Mouse (Mus musculus): Measurements from ENCODE around the gene Ppp1r15b.

The Ppp1r15b gene

DNA sequence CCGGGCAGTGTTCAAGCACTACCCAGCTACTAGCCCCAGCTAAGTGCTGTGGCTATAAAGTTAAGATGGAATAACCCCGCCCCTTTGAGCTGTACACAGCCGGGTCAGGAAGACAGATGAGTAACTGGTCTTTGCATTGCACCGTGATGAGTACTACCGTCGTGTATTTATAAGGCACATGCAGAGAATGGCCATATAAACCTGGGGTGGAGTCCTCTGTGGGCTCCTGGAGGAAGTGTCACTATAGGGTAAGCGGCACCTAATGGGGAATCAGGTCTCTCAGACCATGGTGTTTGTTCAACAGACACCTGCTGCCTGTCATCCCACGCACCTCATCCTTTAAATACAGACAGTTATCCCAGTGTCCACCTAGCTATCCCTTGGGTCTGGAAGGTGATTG, 32.0 kb downstream of the Ppp1r15b start:
- DNase-seq, result no peak

DNA sequence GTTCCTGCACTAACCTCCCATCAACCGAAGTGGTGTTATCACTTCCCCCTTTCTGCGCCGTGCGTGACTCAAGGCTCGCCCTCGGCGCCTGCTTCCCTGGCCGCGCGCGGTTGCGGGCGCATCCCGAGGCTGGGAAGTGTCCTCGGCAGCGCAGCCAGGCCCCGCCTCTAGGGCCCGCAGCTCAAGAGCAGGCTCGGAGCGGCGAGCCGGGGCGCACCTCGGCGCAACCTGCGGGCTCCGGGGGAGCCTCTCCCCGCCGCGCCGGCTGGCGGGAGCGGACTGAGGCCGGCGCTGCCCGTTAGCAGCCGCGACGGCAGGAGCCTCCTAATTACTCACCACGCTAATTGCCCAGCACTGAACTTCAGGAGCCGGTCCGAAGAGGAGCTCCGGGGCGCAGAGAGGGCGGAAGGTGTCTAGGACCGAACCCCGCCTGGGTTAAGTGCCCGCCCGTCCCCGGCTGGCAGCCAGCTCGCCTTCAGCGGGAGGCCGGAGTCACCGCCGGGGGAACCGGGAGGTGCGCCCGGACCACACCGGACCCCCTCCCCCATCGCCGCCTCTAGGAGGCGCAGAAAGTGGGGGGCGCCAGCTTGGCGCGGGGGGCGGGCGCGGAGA, 33.0 kb downstream of the Ppp1r15b start, which contains the start of gene Plekha6:
Plekha6 (plus strand) TSS at position 391 of the 612 bp plus-strand sequence.
- peak; percentile 18 for DNase-seq

DNA sequence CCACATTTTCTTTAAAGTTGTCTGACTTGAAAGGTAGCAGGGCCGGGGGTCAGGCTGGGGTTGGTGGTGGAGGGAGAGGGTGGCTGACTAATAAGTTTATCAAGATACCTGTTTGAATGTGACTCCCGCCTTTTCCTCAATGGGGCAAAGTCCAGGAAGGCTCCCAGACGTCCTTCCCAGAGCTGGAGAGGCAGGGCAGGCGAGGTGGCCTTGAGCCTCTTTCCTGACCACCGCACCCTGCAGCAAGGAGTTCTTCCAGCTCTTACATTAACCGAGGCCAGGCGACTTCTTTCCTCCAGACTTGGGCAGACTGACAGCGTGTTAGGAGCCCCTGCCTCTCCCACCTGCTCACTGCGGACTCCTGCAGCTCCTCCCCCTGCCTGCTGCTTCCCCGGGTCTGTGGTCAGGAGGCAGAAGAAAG, 33.7 kb downstream of the Ppp1r15b start:
- DNase-seq, result no peak

DNA sequence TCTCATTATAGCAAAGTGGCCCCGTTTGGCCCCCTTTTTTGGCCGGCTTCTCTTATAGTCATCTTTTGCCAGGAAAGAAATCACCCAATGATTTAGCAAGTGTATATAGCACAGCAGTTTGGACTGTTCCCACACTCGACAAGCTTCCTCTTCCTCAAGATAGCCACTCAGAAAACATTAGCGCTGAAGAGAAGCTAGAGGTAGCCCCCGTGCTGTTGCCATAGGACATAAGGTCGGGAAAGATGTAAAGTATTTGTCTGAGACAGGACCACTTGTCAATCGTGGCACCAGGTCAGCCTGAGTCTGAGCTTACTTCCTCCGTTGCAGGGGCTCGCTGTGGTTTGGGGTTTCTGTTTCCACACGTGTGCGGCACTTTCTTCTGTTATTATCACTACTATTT, 34.2 kb downstream of the Ppp1r15b start:
- no peak for DNase-seq

DNA sequence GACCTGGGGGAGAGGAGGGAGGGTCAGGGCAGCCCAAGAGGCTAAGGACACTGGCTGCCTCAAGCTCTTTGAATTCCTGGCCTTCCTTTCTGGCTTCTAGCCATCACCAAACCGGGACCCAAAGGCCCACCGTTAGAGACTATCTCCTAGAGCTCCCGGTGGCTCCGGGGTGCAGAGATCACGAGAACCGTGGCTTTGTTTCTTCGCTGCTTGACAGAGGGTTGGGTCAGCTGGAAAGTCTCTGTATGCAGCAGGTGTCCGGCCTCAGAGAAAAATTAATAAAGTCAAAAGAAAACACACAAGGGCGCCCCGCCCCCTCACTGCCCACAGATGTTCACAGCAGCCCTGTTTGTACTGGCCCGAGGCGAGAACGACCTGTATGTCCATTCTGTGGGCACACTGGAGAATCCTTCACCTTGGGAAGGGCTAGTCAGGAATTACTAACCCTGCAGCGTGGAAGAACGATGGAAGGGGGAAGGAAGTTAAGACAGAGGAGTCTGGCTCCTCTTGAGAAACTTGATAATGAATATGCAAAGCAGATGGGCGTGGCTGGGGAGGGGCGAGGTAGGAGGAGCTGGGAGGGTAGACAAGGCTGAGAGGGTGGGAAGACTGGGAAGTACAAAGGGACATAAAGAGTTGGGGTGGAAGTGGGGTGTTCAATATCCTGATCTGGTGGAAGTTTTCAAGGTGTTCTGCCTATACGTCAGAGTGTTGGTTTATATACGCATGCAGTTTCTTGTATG, 37.5 kb downstream of the Ppp1r15b start:
- peak; percentile 47 for DNase-seq

DNA sequence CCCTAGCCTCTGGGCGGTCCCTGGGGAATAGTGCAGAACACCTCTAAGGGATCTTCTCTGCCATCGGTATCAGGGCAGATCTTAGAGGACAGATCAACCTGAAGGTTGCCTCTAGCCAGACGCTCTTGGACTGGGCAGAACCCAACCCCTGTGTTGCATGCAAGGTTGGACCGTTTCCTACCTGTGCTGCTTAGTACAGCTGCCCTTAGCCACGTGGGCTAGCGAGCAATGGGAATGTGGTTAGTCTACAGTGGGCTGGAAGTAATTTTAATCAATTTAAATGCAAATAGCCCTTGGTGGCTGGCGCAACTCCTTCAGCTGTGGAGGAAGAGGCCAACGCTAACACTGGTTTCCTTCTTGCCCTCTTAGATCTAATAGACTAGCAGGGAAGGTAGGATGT, 39.3 kb downstream of the Ppp1r15b start:
- no peak for DNase-seq

DNA sequence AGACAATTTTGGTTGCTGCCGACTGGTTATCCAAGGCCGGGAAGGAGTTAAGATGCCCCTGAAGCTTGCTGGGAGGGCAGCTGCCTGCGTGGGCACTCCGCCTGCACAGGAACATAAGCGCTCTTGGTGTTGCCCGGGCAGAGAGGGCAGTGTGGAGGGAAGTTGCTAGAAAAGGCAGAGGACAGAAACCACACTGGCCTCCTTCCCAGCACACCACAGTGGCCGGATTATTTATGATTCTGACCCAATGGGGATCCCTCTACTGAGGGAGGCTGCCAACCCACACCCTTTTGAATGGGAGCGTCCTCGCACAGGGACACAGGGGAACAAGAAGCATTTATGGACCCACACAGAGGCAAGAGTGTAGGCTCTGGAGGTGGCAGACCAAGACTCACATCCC, 40.4 kb downstream of the Ppp1r15b start:
- no peak for DNase-seq

DNA sequence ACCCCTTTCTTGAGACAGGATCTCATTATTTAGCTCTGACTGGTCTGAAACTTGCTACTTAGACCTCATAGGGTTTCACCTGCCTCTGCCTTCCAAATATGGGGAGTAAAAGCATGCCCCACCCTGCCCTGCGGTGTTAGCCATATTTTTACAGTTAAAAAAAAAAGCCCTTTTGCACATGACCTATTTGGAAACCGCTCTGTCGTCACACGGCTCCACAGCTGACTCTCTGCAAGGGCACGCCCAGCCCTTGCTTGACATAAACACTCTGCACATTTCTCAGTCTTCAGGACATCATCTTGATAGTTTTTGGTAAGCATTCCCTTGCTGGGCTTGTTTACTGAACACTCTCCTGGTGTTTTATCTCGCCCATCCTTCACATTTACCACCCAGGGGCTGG, 44.2 kb downstream of the Ppp1r15b start:
- DNase-seq, result no peak

DNA sequence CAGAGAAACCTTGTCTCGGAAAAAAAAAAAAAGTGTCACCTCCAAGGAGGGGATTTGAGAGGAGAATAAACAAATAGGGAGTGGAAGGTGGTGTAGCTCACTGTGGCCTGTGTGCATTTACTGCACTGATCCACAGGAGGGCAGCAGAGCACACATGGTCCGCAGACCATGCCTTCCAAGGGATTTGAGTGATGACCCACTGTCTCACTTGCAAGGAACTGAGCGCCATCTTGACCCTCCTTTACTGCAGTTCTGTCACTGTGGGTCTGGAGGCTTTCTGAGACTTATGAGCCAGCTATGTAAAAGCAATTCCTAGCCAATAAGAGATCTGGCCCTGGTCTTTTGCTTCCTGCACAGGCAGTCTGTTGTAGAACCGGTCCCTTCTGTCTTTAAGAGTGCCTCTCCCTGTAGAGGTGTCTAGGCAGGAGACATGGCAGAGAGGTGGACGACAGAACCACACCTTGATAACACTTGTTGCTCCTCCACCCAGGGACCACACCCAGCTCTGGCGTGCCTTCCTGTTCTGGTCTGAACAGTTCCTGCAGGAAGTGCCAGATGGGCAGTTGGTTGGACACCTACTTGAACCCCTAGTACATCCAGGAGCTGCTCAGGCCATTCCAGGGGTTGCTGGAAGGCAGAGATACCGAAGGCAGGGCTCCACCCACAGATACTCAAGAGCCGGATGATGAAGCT, 46.7 kb downstream of the Ppp1r15b start:
- DNase-seq, result peak; percentile 59

DNA sequence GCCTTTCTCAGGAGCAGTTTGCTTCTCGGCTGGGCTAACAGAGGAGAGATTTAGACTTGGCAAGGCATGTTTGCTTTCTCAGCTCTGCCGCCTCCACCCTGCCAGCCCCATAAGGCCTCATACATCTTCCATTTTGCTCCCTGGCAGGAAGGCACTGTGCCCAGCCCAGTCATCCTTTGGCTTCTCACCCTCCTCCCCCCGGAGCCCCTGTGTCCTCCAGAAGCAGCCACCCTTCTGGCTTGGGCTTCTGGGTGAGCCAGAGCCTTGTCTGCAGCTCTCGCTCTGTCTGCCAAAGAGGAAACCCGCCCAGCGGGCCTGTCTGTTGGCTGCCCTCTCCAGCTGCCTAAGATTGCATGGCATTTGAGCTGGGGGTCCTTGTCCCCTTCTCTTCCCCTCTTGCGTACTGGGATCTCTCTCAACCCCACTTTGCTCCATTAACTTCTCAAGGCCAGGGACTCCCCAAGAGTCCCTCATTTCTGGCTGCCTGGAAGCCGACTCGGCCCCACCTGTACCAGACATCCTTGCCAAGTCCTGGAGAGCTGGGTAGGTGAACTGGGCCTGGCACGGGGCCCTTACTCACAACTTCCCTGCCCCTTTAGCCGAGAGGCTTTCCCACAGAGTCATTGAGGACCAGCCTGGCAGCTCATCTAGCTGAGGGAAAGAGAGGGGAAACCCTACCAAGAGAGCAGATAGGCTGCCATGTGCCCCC, 47.9 kb downstream of the Ppp1r15b start:
- no peak for DNase-seq

DNA sequence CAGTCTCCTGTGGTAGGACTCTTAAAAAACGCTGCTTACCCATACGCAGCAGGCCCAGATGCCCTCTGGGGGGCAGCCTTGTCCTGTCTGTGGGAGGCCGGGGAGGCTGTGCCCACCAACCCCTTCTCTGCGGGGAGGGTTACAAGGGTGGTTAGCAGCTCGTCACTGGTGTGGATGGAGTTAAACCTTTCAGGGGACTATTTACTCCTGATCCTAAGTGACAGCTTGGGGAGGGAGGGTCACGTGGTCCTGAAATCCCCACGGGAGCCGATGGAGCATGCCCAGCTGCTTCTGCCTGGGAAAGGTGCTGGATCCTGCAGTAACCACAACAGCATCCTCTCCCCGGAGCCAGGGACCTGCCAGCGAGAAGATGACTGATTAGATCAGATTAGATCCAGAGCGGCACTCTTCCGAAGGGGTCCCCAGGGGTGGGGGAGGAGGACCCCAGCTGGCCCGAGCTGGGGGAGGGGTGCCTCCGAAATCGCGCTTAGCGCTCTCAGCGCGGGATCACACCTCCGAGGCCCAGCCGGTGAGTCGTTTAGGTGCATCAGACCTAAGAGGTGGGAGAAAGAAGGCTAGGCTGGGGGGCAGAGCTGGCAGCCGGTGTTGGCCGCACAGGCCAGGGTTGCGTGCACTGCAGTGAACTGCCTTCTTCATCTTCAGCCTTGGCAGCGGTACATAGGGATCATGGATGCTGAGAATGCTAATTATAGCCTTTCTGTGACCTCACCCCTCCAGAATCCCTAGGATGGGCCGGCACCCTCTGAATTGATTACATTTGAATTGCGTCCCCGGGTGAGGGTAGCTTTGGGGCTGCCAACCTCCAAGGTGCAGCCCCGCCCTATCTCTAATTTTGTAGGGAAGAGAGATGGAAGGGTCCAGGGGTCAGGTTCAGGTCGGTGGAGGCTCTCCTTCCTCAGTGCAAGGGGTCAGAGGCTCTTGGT, 50.4 kb downstream of the Ppp1r15b start:
- DNase-seq, result peak; percentile 63

DNA sequence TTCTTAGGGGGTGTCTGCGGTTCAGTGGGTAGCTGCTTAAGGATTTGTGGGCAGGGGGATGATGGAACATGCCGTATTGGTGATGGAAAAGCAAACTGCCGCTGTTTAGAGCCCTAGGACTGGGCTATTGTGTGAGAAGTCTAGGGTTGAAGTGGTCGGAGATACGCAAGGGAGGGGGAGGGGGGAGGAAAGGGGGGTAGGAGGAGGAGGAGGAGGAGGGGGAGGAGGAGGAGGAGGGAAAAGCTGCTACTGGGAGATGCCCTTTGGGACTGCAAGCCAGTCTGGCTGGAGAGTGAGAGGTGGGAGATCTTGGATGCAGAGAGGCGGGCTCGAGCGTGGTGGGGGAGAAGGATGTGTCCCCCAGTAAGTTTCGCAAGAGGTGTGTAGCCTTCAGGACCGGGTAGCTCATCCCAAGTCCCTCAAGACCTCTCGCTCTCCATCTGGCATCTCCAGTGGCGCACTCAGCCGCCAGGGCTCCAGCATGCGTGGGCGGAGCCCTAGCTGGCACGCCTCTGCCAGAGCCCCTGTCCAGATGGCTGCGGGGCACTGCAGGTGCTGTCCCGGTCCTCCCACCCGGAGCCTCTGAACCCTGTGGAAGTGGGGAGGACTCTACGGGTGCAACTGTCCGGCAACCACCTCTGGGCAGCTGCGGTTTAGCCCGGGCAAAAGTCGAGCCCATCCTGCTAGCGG, 51.2 kb downstream of the Ppp1r15b start:
- DNase-seq, result no peak

DNA sequence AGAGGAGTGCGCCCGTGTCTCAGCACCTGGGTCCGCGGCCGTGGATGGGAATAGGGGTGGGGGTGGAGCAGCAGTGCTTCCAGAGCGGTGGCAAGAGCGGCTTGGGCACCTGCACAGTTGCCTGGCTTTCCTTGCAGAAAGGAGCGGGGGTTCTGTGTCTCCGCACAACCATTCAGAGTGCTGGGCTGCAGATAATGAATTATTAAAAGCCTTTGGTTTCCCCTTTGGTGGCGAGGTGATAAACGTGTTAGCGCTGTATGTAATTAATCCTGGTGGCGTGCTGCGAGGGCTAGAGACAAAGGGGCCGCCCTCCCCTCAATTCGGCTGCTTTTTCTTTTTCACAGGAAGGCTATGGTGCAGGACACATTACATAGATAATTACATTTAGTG, 51.8 kb downstream of the Ppp1r15b start:
- DNase-seq, result no peak

DNA sequence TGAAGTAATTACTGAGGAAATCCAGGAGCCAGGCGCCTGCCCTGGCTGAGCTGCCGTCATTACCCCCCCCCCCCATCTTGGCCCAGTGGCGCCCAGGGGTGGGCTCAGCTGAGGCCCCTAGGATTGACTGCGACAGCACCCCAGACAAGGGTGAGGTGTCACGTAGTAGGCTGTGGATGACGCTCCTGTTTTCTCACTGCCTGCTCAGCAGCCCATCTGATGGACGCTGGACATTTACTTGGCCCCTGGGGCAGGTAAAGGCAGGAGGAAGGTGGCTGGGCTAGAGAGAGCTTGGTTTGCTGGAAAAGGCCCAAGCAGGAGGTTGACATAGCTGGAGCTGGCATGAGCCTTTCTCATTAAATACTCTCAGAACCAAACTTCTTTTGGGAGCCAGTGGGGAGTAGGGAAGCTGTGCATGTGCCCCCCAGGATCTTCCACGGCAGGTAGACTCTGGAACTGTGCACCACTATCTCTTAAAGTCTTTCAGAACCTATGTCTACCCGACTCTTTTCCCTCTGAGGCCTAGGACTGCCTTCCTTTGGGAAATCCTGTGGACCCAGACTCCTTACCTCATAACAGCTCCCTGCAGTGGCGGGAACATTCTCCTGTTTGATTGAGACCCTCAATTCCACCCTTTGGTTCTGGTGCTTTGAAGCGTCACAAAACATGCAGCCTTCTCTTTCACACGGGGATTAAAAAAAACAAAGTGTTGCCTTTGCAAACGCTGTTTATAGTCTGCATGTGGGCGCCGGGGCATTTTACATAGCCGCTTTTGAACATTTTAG, 52.4 kb downstream of the Ppp1r15b start:
- no peak for DNase-seq

DNA sequence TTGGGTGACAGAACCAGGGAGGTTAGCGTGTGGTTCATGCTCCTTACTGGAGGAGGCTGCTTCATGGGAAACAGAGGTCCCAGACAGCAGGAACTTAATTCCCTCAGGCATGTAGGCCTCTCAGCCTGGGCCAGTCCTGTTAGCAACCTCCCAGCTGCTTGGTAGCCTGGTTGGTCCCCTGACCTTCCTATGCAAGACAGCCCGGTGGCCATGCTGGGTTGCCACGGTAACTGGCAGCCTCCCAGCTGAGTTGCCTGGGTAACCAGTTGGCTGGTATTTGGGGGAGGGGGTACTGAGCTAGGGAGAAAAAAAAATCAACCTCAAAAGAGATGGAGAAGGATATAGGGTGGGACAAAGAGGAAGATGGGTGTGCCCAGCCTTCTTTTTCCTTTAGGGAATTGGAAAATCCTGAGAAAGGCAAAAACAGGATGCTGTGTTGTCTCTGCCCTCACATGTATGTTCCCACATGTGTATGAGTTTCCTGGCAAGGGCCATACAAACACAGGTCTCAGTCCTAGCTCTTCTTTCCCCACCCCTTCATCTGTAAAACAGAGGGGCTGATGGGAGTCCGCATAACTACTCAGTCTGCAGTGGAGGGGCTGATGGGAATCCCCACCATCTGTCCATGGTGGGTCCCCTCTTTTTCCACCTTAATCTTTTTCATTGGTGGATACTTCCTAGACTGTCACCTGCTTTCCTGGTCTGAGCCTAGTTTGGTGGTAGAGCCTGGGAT, 57.2 kb downstream of the Ppp1r15b start:
- DNase-seq, result no peak

DNA sequence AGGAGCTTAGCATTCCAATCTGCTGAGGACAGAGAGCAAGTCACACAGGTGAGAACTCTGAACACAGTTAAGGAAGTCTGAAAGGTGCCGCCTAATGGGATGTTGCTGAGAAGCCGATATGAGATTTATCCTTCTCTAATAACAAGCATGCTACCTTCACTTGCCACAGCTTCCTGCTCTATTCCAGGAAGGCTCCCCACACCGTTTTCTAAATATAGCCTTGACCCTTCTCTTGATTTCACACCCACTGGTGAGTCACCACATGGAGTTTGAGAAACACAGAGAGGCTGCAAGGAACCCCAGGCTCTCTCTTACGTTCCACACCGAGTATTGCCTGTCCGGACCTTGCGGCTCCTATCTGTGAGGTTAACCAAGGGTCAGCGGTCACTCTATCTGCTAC, 57.8 kb downstream of the Ppp1r15b start:
- DNase-seq, result no peak
